Mouse (Mus musculus) neural tube, embryonic 11.5 days (tissue): ENCODE measurements around the gene Wdr20rt. TPM values are rescaled to one million over a fixed set of nuclear protein-coding genes. Genes with fewer than 3 reads are reported as not detected.
"Not testable (repeated sequence)": the region's sequence is repeated elsewhere in the genome, so short reads cannot be mapped to it uniquely, and the experiment has no call there.

Source experiments
- ATAC-seq: fragments of 200-750 bp; cut with Nextera tagmentation; 2 replicates; pipeline ENCODE4 v1.8.0; 2017; ENCODE audit warnings: moderate number of reproducible peaks, mild to moderate bottlenecking, moderate TSS enrichment, moderate library complexity; ENCODE audit not compliant: insufficient read depth, low FRiP score, low TSS enrichment
- DNase-seq: peaks from one replicate; pipeline ENCODE4 v3.0.0-alpha.2; 2015; ENCODE audit warnings: low spot score
- H3K27ac ChIP-seq: fragments of 300-500 bp; sonication (generic); 2 replicates; pipeline ENCODE4 v1.5.1; 2014; ENCODE audit warnings: low read depth, mild to moderate bottlenecking, low read length
- H3K27me3 ChIP-seq: fragments of 300-500 bp; sonication (generic); 2 replicates; pipeline ENCODE4 v1.6.1; 2014; ENCODE audit warnings: mild to moderate bottlenecking, low read length, mixed read lengths; ENCODE audit not compliant: control insufficient read depth, insufficient read depth
- H3K36me3 ChIP-seq: fragments of 300-500 bp; sonication (generic); 2 replicates; pipeline ENCODE4 v1.6.1; 2014; ENCODE audit warnings: mild to moderate bottlenecking, low read length, moderate library complexity, mixed read lengths; ENCODE audit not compliant: control insufficient read depth, insufficient read depth
- H3K4me1 ChIP-seq: fragments of 300-500 bp; sonication (generic); 2 replicates; pipeline ENCODE4 v1.6.1; 2014; ENCODE audit warnings: low read length, mixed read lengths; ENCODE audit not compliant: control insufficient read depth, insufficient read depth
- H3K4me2 ChIP-seq: fragments of 300-500 bp; sonication (generic); 2 replicates; pipeline ENCODE4 v1.6.1; 2014; ENCODE audit warnings: low read depth, mild to moderate bottlenecking, moderate library complexity
- H3K4me3 ChIP-seq: fragments of 300-500 bp; sonication (generic); 2 replicates; pipeline ENCODE4 v1.5.1; 2014; ENCODE audit warnings: low read depth, low read length
- H3K9ac ChIP-seq: fragments of 300-500 bp; sonication (generic); 2 replicates; pipeline ENCODE4 v1.6.1; 2014; ENCODE audit warnings: mild to moderate bottlenecking, low read length
- H3K9me3 ChIP-seq: fragments of 300-500 bp; sonication (generic); 2 replicates; pipeline ENCODE4 v1.6.1; 2016; ENCODE audit warnings: low read length; ENCODE audit not compliant: control insufficient read depth
- WGBS: fragments of 180-500 bp; shearing (Covaris S2); extraction: QIAGEN DNeasy Blood & Tissue Kit; methylation state at CpG from one replicate; pipeline ENCODE4 v1.1.7; 2014; 5-methylcytosine and 5-hydroxymethylcytosine counted together
- polyA plus RNA-seq: library from polyadenylated mRNA; unstranded; fragments of >200 nt; fragmentation: Nextera tagmentation; extraction: Ambion mirVana; gene quantifications from 2 replicates; pipeline ENCODE4 v1.2.1, GENCODE M21; 2014

Gene Wdr20rt
- polyA plus RNA-seq, 1 experiment from 2014 or later, result not detected

DNA sequence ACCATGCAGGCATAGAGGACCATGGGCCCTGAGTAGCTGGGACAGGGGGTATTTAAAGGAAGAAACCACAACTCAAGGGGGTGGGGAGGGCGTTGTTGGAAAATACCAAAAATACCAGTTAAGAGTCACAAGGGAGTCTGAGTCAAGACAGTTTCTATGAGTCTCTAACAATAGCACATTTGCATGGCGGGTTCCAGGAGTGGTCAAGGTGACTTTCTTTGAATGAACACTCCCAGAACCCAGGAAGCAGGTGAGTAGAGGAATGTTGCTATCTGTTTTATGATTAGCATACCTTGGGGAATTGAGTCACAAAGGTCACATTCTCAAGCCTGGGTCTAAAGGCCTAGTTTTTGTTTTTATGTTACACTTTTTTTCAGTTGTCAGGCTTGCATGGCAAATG is 7.5 kb downstream of the Wdr20rt start:
- H3K27ac ChIP-seq, H3K4me2 ChIP-seq, H3K9me3 ChIP-seq, H3K4me1 ChIP-seq, H3K9ac ChIP-seq, H3K36me3 ChIP-seq, DNase-seq, ATAC-seq, H3K4me3 ChIP-seq, H3K27me3 ChIP-seq: not testable (repeated sequence)
- 86% methylated on average over 2 of the region's 2 CpGs for WGBS

DNA sequence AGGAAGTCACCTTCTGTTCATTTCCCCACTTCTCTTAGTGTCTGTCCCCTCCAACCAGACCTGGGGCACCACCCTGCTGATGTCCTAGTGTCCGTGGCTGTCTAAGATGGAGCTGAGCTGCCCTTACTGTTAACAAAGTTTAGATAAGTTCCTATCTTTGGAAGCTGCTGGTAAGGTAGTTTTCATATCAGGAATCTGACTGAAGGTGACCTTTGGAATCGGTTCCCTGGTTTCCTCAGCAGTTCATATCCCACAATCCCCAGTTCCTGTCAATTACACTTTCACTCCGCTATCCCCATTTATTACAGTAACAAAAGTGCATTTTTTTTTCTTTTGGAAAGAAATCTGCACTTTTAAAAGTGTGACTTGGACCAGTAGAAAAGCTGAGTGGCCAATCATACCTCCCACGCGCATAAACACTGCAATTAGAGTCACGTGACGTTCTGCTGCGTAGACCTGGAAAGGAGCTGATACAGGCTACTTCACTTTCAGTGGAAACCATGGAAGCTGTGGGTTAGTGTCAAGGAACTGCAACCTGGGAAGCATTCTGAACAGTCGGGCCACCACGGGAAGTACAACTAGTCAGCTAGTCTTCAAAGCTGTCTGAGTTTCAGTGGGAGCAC is 24.9 kb downstream of the Wdr20rt start:
- no peaks in the 10 kb centered on the region for H3K9me3 ChIP-seq
- H3K36me3 ChIP-seq, result no peaks in the 10 kb centered on the region
- H3K4me1 ChIP-seq, result no peaks in the 10 kb centered on the region
- H3K4me3 ChIP-seq, result no peak overlapping the region
- WGBS, result 95% methylated on average over 10 of the region's 10 CpGs
- no peaks in the 10 kb centered on the region for H3K27me3 ChIP-seq
- no peak overlapping the region for H3K4me2 ChIP-seq
- H3K9ac ChIP-seq, result no peak overlapping the region
- no peak for ATAC-seq
- H3K27ac ChIP-seq, result no peak overlapping the region
- DNase-seq, result no peak

DNA sequence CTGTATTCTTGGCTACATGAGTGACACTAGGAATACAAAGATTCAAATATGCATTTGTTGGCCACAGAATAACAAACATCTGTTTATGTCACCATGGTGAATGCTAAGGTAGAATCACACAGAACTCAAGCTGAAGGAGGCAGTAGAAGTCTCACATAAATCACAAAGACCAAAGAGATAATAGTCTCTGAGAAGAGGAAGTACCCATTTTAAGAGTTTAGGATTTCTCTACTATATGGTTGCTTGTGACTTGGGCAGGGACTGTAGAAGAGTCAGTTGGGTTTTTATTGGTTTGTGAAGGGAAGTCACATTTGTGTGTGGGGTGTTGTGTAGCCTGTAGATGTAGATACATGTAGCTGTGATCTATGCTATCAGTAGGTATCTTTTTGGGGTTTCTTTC is 31.6 kb downstream of the Wdr20rt start:
- H3K4me2 ChIP-seq, result no peak overlapping the region
- no peak overlapping the region for H3K27ac ChIP-seq
- H3K27me3 ChIP-seq, result no peaks in the 10 kb centered on the region
- no peak for DNase-seq
- ATAC-seq, result no peak
- no peaks in the 10 kb centered on the region for H3K4me1 ChIP-seq
- no peak overlapping the region for H3K4me3 ChIP-seq
- H3K9me3 ChIP-seq, result no peaks in the 10 kb centered on the region
- H3K36me3 ChIP-seq, result no peaks in the 10 kb centered on the region
- H3K9ac ChIP-seq, result no peak overlapping the region

DNA sequence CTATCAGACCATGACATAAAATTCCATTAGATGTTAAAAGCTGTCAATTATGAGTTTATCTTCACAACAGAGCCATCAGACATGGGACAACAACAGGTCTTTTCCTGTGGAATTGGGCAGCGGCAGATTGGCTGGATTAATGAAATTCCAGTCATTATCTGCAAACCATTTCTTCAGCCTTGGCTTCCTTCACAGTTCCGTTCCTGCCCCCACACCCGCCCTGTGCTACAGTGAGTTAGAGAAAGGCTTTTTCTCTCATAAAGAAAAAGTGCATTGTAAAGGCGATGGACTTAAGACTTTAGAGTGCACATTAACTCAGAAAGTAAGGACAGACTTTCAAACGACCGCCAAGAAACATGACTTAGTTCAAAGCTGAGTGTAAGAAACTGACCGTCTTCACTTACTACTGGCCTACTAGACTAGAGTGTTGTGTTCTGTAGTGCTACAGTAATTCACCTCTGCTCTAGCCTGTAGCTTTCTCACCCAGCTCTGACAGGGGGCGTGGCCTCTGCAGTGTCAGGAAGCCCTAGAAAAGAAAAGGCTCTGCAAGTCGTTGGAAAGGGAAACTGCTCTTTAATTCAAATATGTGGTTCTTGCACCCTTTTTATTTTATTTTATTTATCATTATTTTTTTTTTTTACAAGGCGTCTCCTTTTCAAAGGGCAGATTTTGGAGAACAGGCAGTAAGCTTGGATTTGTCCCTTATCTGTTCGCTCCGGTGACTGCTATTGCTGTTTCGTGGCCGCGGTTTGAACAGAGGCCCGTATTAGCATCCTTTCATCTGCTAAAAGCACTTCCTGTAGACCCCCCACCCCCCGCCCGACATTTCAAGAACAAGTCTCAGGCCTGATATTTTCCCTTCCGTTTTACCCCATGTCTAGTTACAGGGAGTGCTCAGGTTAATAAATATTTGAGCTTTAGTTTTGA is 33.2 kb downstream of the Wdr20rt start:
- Histone ChIP-seq H3K4me3 (no peak overlapping the region), H3K27me3 (no peaks in the 10 kb centered on the region)

DNA sequence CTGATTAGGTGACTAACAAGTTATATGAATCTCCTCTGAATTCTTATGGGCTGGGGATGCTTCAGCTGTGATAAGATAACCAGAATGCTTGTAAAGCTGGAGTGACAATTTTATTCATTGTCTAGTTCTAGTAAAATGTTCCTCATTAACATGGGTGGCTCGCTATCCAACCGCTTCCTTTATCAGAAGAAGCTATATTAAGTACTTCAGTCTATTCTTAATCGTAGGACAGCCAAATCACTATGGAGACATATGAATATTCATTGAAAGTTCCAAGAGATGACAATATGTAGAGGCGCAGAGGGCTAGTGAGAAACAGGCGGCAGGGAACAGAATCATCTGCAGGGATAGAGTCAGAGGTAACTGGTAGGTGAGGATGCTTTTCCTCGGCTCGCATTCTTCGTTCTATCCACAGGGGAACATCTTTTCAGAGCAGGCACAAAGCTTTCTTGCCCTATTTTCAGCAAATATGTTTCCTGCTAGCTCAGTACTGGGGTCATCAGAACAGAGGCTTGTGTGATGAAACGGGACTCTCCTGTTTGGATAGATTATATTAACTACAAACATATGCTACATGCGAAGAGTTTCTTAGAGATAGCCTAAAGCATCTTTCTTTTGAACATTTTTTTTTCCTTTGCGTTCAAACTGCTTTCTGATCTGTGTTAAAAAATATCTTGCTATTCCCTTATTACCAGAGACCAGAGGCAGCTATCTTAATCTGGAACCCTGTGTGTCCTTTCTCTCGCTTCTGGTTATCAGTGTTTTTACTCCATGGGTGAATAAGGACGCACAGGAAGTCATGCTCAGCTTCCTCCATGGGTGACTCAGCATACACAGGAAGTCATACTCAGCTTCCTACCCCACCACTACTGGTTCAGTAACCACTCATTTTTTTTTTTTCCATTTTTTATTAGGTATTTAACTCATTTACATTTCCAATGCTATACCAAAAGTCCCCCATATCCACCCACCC is 34.1 kb downstream of the Wdr20rt start:
- Histone ChIP-seq H3K27me3 (no peaks in the 10 kb centered on the region), H3K27ac (no peak overlapping the region), H3K4me1 (no peaks in the 10 kb centered on the region), H3K4me3 (no peak overlapping the region), H3K4me2 (no peak overlapping the region), H3K36me3 (no peaks in the 10 kb centered on the region), H3K9ac (no peak overlapping the region), H3K9me3 (no peaks in the 10 kb centered on the region)
- DNase-seq (no peak), ATAC-seq (no peak)
- 83% methylated on average over 13 of the region's 13 CpGs for WGBS

More for the DNA sequence above, 33.2 kb downstream of the Wdr20rt start:
- no peaks in the 10 kb centered on the region for H3K9me3 ChIP-seq
- H3K4me2 ChIP-seq, result no peak overlapping the region
- H3K36me3 ChIP-seq, result no peaks in the 10 kb centered on the region
- WGBS, result 50% methylated on average over 19 of the region's 19 CpGs
- no peak overlapping the region for H3K27ac ChIP-seq
- H3K9ac ChIP-seq, result no peak overlapping the region
- ATAC-seq (0 out of 2 replicates have a peak, but pooled peaks have one; percentile 65), DNase-seq (peak; percentile 30)
- no peaks in the 10 kb centered on the region for H3K4me1 ChIP-seq

DNA sequence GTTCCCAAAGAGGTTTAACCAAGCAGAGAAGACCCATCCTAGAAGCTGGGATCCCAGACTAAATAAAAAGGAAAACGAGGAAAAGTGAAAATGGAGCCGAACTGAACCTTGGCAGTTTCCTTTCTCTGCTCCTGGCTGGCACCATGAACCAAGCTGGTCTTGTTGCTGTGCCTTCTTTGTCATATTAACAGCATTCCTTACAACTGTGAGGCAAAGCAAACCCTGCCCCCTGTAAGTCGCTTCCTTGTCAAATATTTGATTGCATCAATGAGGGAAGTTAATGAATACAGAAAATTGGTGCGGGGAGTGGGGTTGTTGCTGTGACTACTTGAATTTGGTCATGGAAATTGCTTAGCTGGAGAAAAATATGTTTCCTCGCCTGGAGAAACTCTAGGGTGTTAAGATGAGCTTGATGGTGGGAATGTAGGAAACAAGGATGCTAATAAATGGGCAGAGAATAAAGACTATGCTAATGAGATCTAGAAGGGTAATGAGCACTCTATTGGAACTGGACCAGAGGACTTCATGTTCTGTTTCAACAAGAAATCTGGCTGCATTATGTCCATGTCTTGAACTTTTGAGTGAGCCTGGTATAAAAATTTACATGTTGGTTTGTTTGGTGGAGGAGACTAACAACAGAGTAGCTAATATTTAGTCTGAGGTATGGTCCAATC is 43.1 kb downstream of the Wdr20rt start:
- no peak for ATAC-seq
- DNase-seq, result no peak
- Histone ChIP-seq H3K4me3 (no peak overlapping the region), H3K27me3 (no peaks in the 10 kb centered on the region), H3K4me2 (no peak overlapping the region), H3K9ac (no peak overlapping the region), H3K4me1 (no peaks in the 10 kb centered on the region), H3K36me3 (no peaks in the 10 kb centered on the region), H3K9me3 (no peaks in the 10 kb centered on the region), H3K27ac (no peak overlapping the region)
- WGBS, result 86% methylated on average over 5 of the region's 5 CpGs

DNA sequence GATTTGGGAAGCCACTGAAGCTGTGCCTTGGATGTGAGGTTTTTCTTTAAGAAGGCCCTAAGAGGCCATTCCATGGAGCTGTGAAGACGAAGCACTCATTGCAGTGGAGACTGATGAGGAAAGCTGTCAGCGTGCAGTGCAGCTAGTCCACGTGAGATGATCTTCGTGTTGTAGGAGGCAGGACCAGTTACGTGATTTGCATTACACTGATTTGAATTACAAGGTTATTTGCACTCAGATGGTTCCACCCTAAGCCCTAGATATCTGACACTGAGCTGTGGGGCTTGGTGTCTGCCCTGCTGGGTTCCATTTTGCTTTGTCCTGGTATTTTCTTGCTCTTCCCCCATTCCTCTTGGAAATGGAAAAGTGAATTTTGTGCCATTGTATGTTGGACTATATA is 44.1 kb downstream of the Wdr20rt start:
- no peaks in the 10 kb centered on the region for H3K4me1 ChIP-seq
- 80% methylated on average over 5 of the region's 5 CpGs for WGBS
- no peak for ATAC-seq

DNA sequence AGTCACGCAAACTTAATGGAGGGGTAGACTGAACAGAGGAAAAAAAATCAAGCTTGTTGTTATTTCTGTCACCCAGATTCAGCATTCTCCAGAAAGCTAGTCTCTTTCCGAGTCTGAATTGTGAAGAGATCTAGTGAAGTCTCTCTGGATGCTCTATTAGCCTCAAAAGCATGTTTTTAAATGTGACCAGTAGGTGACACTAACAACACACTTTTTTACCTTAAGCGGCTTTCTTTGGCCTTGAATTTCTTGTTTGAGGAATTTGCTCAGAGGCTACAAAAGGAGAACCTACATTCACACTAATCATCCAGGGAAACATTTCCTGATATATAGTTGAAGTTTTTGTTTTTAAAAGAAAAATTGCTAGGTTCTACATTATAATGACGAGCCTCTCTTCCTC is 48.5 kb downstream of the Wdr20rt start:
- H3K27me3 ChIP-seq, result no peaks in the 10 kb centered on the region
- no peaks in the 10 kb centered on the region for H3K4me1 ChIP-seq
- no peaks in the 10 kb centered on the region for H3K36me3 ChIP-seq
- no peak overlapping the region for H3K4me3 ChIP-seq
- H3K4me2 ChIP-seq, result no peak overlapping the region
- no peaks in the 10 kb centered on the region for H3K9me3 ChIP-seq
- ATAC-seq (no peak), DNase-seq (peak; percentile 11)
- 72% methylated on average over 4 of the region's 4 CpGs for WGBS
- H3K27ac ChIP-seq, result no peak overlapping the region
- no peak overlapping the region for H3K9ac ChIP-seq

More for the DNA sequence above, 44.1 kb downstream of the Wdr20rt start:
- no peak overlapping the region for H3K4me2 ChIP-seq
- H3K9ac ChIP-seq, result no peak overlapping the region
- DNase-seq, result no peak
- H3K9me3 ChIP-seq, result no peaks in the 10 kb centered on the region
- H3K4me3 ChIP-seq, result no peak overlapping the region
- H3K27ac ChIP-seq, result no peak overlapping the region
- no peaks in the 10 kb centered on the region for H3K27me3 ChIP-seq
- H3K36me3 ChIP-seq, result no peaks in the 10 kb centered on the region
